Comparison of ENCODE assay signal across 23 mouse cellular contexts in the genomic region with DNA sequence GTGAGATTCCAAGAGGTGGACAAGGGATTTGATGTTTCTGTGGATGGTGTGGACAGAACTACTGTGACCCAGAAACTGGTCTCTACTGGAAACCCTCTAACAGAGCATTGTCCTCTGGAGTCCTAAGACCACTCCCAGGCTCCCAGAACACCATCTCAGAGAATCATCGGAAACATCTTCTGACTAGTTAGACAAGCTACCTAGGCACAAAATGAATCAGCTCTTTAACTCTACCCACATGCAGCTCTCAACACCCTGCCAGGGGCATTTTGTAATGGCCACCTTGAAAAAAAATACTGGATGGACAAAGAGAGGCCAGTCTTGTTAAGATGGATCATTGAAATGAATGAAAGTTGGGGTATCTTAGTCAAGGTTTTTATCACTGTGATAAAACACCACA. TPM values are rescaled to one million over a fixed set of nuclear protein-coding genes. Genes with fewer than 3 reads are reported as not detected.
DNase-seq lines count a peak whose midpoint lies in the region; ATAC-seq and TF ChIP-seq lines count a peak whose summit lies in the region.
"Had no signal": no experiment of that assay in that cellular context is flagged by ENCODE, and none has a peak within 500 bp of the region (broad histone marks: within the 10 kb centered on the region; RNA-seq: fewer than 3 reads in every experiment).

No protein-coding gene starts in this region.

- no peak overlapping the region for H3K4me2 ChIP-seq in CH12.LX (ENCODE audit: insufficient read depth, low read depth, poor library complexity, severe bottlenecking)

- no peaks in the 10 kb centered on the region for H3K79me2 ChIP-seq in heart, adult 2 months (replicated peaks; ENCODE audit: control insufficient read depth, insufficient read depth, low read length)
- H3K79me2 ChIP-seq in CH12.LX (replicated peaks; ENCODE audit: control insufficient read depth, extremely low read depth, insufficient read depth, poor library complexity, severe bottlenecking) = no peaks in the 10 kb centered on the region

- H3K9me3 ChIP-seq in CH12.LX (replicated peaks; ENCODE audit: low read length) = no peaks in the 10 kb centered on the region

- no peak for TF ChIP-seq POLR2A in heart, adult 2 months (IDR thresholded peaks at IDR 0.05; ENCODE audit: insufficient read depth, low read depth, low read length)
- no peak for TF ChIP-seq POLR2A in CH12.LX (IDR thresholded peaks at IDR 0.05; ENCODE audit: low read depth, low read length)

- peak; percentile 60 for DNase-seq in heart, adult 11 months
- DNase-seq in heart, adult 2 months = no peak
- no peak for DNase-seq in CH12.LX (ENCODE audit: extremely low read depth)
- peak; percentile 15 for DNase-seq in naive thymus-derived CD4-positive, alpha-beta T cell, adult 2 months (ENCODE audit: low read depth)
- DNase-seq in retina, embryonic 14.5 days (ENCODE audit: low spot score) = no peak
- DNase-seq: adrenal gland, adult 2 months; adrenal gland, adult 8-10 months; adrenal gland, postnatal 10 days; adrenal gland, postnatal 14 days; adrenal gland, postnatal 25 days; adrenal gland, postnatal 36 days; B cell, adult 2 months; cerebellum, adult 11 months; cerebellum, adult 11-12 months; cerebellum, adult 18-20 months; cerebellum, adult 2 months; cerebellum, adult 8-10 months had no signal

- H3K27me3 ChIP-seq in heart, adult 2 months (ENCODE audit: control insufficient read depth, insufficient read depth, low read length) = no peaks in the 10 kb centered on the region
- H3K27me3 ChIP-seq in CH12.LX (replicated peaks) = no peaks in the 10 kb centered on the region
- H3K27me3 ChIP-seq: Patski had no signal

- 100% methylated on average over 1 of the region's 1 CpGs for WGBS in heart, adult 2 months

- no peak overlapping the region for H3K27ac ChIP-seq in heart, adult 2 months
- H3K27ac ChIP-seq in CH12.LX (ENCODE audit: insufficient read depth, low read depth) = no peak overlapping the region

- ATAC-seq in CD4-positive, CD25-positive, alpha-beta regulatory T cell, adult 4 months = no peak
- ATAC-seq: activated CD4-positive, CD25-positive, alpha-beta regulatory T cell, adult 4 months; Patski had no signal

- H3K4me3 ChIP-seq in heart, adult 2 months = no peak overlapping the region
- no peak overlapping the region for H3K4me3 ChIP-seq in CH12.LX (replicated peaks in 1 of 3; ENCODE audit: low read depth in 2 of 3, low read length in 2 of 3, poor library complexity in 1 of 3)

- intact Hi-C loops in heart, adult 2 months (cut with DNase I) = no loop called here

- TF ChIP-seq CTCF in heart, adult 2 months (IDR thresholded peaks at IDR 0.05) = no peak
- TF ChIP-seq CTCF in CH12.LX (conservative IDR thresholded peaks at IDR 0.05 in 1 of 2, IDR thresholded peaks at IDR 0.05 in 1 of 2; ENCODE audit: low read depth in 2 of 2, low read length in 2 of 2) = no peak

- H3K36me3 ChIP-seq in heart, adult 2 months (ENCODE audit: control insufficient read depth, insufficient read depth, low read length) = peaks cover 8% of the 10 kb centered on the region
- peaks cover 0 to 36% of the 10 kb centered on the region in 2 experiments for H3K36me3 ChIP-seq in CH12.LX (replicated peaks in 1 of 2; ENCODE audit: control insufficient read depth in 1 of 2, insufficient read depth in 1 of 2, low read length in 1 of 2)
- H3K36me3 ChIP-seq: G1E had no signal

- TF ChIP-seq EP300 in heart, adult 2 months (IDR thresholded peaks at IDR 0.05; ENCODE audit: insufficient read depth, low read depth, low read length) = no peak
- TF ChIP-seq EP300 in CH12.LX (IDR thresholded peaks at IDR 0.05; ENCODE audit: low read length) = no peak

- TF ChIP-seq RAD21 in CH12.LX (IDR thresholded peaks at IDR 0.05; ENCODE audit: low read depth, low read length) = no peak

- no peaks in the 10 kb centered on the region for H3K4me1 ChIP-seq in heart, adult 2 months (ENCODE audit: control insufficient read depth, insufficient read depth, low read length)
- peaks cover 11 to 51% of the 10 kb centered on the region in 2 experiments; a peak in 3 of 4 replicates for H3K4me1 ChIP-seq in CH12.LX (ENCODE audit: control insufficient read depth in 1 of 2, insufficient read depth in 2 of 2)

- in situ Hi-C loops in CH12.LX (cut with MboI; ENCODE audit: low pct_ligation_motif_present, low pct_unique_long_range_greater_than_20kb, low sequenced_read_pairs) = no loop called here

- dilution Hi-C loops in CH12.LX (cut with MboI; ENCODE audit: extremely low pct_ligation_motif_present, extremely low pct_unique_long_range_greater_than_20kb, low sequenced_read_pairs) = no loop called here

- H3K9ac ChIP-seq in heart, adult 2 months (ENCODE audit: low read depth, low read length) = no peak overlapping the region
- H3K9ac ChIP-seq in CH12.LX (ENCODE audit: insufficient read depth, low read depth) = no peak overlapping the region

TF ChIP-seq in CH12.LX, 34 proteins besides CTCF, POLR2A, EP300 and RAD21:
- TF ChIP-seq USF1 (IDR thresholded peaks at IDR 0.05; ENCODE audit: low read depth, low read length) (no peak), TBP (conservative IDR thresholded peaks at IDR 0.05; ENCODE audit: low read depth, low read length) (no peak), RCOR1 (conservative IDR thresholded peaks at IDR 0.05; ENCODE audit: low read depth, low read length) (0 out of 2 replicates have a peak, but pooled peaks have one; percentile 17), IRF4 (IDR thresholded peaks at IDR 0.05; ENCODE audit: low read depth, low read length) (peak; percentile 68; the same call in 1 of the 2 replicates), CHD2 (IDR thresholded peaks at IDR 0.05; ENCODE audit: low read length) (no peak), ZMIZ1 (IDR thresholded peaks at IDR 0.05; ENCODE audit: low read depth, low read length) (no peak), MEF2A (IDR thresholded peaks at IDR 0.05; ENCODE audit: borderline replicate concordance, low read depth, low read length) (no peak), HCFC1 (IDR thresholded peaks at IDR 0.05; ENCODE audit: low read depth, low read length) (no peak), MAFK (IDR thresholded peaks at IDR 0.05; ENCODE audit: insufficient replicate concordance, low read length) (peak; percentile 31; the same call in 1 of the 2 replicates), BHLHE40 (IDR thresholded peaks at IDR 0.05; ENCODE audit: low read depth, low read length) (peak; percentile 60), POLR2AphosphoS2 (IDR thresholded peaks at IDR 0.05; ENCODE audit: low read depth, low read length) (no peak), SIN3A (IDR thresholded peaks at IDR 0.05; ENCODE audit: low read length) (no peak)

RNA-seq across cellular contexts. Expression of a gene that starts 55.8 kb away (rescaled TPM):
- 10 to 100 TPM; 16.9 to 21.6 TPM for total RNA-seq in heart, adult 2 months (2021)
- polyA plus RNA-seq in heart, adult 2 months (2012; rRNA removed) = 13.5 and 25.3 TPM in 2 replicates
- total RNA-seq in CH12.LX (2012; rRNA removed) = 21.1 and 24.7 TPM in 2 replicates
- total RNA-seq in CH12.LX (2014; rRNA removed) = 64.6 and 74.0 TPM in 2 replicates
- 54.1 and 59.5 TPM in 2 replicates for polyA plus RNA-seq in CH12.LX (2012; ENCODE audit: insufficient read length, low read depth)
- 1,000 to 10,000 TPM; 1,029 to 1,102 TPM for polyA plus RNA-seq in CD4-positive, CD25-positive, alpha-beta regulatory T cell, adult 4 months (2017; shearing (Covaris generic))
- total RNA-seq: ES-E14 had no signal
- polyA plus RNA-seq: C2C12, G1E had no signal

Comparison
In these comparisons a context has a peak if more than half of its experiments do, and no peak if none do; other contexts are left out.
1. DNase-seq: peak in heart, adult 11 months (single experiment) and naive thymus-derived CD4-positive, alpha-beta T cell, adult 2 months (single experiment); none in heart, adult 2 months (0 of 2), CH12.LX (single experiment) and retina, embryonic 14.5 days (single experiment).
2. RNA of a gene that starts 55.8 kb away (polyA plus RNA-seq): 1,029 to 1,102 TPM in CD4-positive, CD25-positive, alpha-beta regulatory T cell, adult 4 months; 54.1 to 59.5 TPM in CH12.LX and 13.5 to 25.3 TPM in heart, adult 2 months; every median in the first group is over 10 times any median in the second.